Mouse (Mus musculus) heart, embryonic 10.5 days (tissue): ENCODE measurements at regions not wholly inside any gene's neighbourhood (a gene's known extent, or its start where the extent isn't known, plus 50 kb on each side); places are given as distances from the start of the nearest gene placed in this dataset.

Source experiments
- DNase-seq: peaks from one replicate; pipeline ENCODE4 v3.0.0-alpha.2; 2017; ENCODE audit warnings: low spot score
- H3K27ac ChIP-seq: fragments of 300-500 bp; sonication (generic); 2 replicates; pipeline ENCODE4 v1.5.1; 2016; ENCODE audit warnings: mild to moderate bottlenecking
- H3K27me3 ChIP-seq: fragments of 300-500 bp; sonication (generic); 2 replicates; pipeline ENCODE4 v1.6.1; 2016; ENCODE audit warnings: mild to moderate bottlenecking; ENCODE audit not compliant: poor library complexity, insufficient read depth, severe bottlenecking
- H3K36me3 ChIP-seq: fragments of 300-500 bp; sonication (generic); 2 replicates; pipeline ENCODE4 v1.6.1; 2016; ENCODE audit warnings: mild to moderate bottlenecking, moderate library complexity
- H3K4me1 ChIP-seq: fragments of 300-500 bp; sonication (generic); 2 replicates; pipeline ENCODE4 v1.6.1; 2016; ENCODE audit warnings: mild to moderate bottlenecking
- H3K4me3 ChIP-seq: fragments of 300-500 bp; sonication (generic); 2 replicates; pipeline ENCODE4 v1.5.1; 2016; ENCODE audit warnings: mild to moderate bottlenecking, moderate library complexity
- H3K9me3 ChIP-seq: fragments of 300-500 bp; sonication (generic); 2 replicates; pipeline ENCODE4 v1.6.1; 2016; ENCODE audit warnings: mild to moderate bottlenecking, moderate library complexity
- WGBS: fragments of 180-500 bp; shearing (Covaris S2); methylation state at CpG from one replicate; pipeline ENCODE4 v1.1.7; 2016; 5-methylcytosine and 5-hydroxymethylcytosine counted together

DNA sequence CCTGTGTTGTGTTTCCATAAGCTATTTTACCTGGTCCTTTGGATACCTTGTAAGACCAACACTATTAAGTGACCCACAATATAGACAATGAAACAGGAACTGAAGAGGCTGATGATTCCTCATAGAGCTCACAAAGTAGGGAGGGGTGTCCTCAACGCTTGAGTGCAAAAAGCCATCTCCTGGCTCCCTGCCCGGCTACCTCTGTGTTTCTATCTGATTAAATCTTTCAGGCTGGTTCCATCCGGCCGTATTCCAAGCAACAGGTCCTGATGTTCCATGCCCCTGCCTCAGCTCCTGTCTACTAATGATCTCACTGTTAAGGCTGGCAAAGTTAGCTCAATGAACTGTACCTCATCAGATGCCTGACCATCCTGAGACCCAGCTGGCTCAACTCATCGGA lies 75.3 kb upstream of the Spdye4c start:
- 74% methylated on average over 5 of the region's 5 CpGs for WGBS
- Histone ChIP-seq H3K27me3 (peaks cover 10% of the 10 kb centered on the region), H3K4me3 (no peak overlapping the region), H3K4me1 (peaks cover 17% of the 10 kb centered on the region), H3K27ac (no peak overlapping the region), H3K9me3 (no peaks in the 10 kb centered on the region), H3K36me3 (no peaks in the 10 kb centered on the region)
- no peak for DNase-seq

DNA sequence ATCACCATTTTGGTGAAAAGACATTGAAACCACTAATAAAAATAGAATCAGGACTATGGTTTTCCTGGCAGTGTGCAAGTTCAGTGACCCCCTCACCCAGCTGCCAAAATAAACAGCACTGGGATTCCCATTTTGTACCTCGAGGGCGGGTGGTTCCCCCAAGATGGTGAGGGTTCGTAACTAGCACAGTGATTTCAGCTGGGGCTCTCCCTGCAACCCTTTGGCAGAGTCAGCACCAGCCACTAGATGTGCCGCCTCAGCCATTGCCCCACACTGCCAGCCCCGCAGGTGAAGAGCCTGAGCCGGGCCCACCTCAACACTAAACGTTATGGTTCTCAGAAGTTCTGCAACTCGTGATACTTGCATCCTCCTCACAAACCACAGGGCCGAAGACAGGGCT lies 74.3 kb upstream of the Spdye4c start:
- H3K36me3 ChIP-seq = no peaks in the 10 kb centered on the region
- peaks cover 10% of the 10 kb centered on the region; the same call in 1 of the 2 replicates for H3K27me3 ChIP-seq
- no peak overlapping the region for H3K27ac ChIP-seq
- H3K4me3 ChIP-seq = no peak overlapping the region
- 79% methylated on average over 9 of the region's 9 CpGs for WGBS
- H3K4me1 ChIP-seq = peaks cover 17% of the 10 kb centered on the region
- no peak for DNase-seq
- H3K9me3 ChIP-seq = no peaks in the 10 kb centered on the region

DNA sequence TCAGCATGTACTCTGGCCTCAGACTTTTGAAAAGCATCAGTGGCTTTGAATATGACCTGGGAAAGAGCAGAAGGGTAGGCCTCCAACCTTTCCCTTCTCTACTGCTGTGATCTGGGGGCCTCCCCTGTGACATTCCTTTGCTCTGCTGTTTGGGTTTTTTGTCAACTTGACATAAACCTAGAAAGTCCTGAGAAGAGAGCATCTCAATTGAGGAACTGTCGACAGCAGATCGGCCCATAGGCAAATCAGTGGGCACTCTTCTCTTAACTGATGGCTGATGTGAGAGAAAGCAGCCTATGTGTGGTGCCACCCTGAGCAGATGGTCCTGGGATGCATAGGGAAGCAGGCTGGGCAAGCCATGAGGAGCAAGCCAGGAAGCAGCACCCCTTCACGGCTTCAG lies 72.9 kb upstream of the Spdye4c start:
- no peaks in the 10 kb centered on the region for H3K9me3 ChIP-seq
- 80% methylated on average over 3 of the region's 3 CpGs for WGBS

DNA sequence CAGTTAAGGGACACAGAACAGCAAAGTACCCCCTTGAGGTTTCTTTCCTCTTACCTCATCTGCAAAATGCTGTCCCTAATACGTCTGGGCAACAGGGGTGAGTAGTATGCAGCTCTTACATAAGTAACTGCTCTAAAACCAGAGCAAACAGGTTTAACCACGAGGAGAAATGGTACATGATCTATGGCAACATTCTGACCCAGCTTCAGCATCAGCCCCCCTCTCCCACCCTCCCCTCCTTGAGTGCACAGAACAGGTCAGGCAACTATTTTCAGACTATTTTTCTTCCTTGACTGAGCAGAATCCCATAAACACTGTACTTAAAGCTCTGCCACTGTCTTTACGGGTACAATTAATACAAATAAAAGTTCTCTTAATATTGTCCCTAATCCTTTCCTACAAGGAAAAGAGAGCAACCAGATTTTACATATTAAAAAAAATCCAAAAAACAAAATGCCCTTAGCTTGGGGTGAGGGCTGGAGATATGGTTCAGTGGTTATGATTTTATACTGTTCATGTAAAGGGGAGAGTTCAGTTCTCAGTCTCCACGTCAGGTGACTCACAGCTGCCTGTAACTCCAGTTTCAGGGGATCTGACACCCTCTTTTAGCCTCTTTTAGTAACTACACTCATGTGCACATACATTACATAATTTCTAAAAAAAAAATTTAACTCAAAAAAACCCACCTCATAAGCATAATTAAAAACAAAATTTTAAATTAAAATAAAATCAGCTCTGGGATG lies 69.1 kb upstream of the Spdye4c start:
- H3K27ac ChIP-seq = no peak overlapping the region
- H3K27me3 ChIP-seq = peaks cover 12% of the 10 kb centered on the region; the same call in 1 of the 2 replicates
- no peak overlapping the region for H3K4me3 ChIP-seq
- no peaks in the 10 kb centered on the region for H3K36me3 ChIP-seq
- no peaks in the 10 kb centered on the region for H3K9me3 ChIP-seq
- WGBS = 67% methylated on average over 4 of the region's 4 CpGs
- H3K4me1 ChIP-seq = no peaks in the 10 kb centered on the region; the same call in 1 of the 2 replicates
- DNase-seq = no peak

More for the DNA sequence above, 72.9 kb upstream of the Spdye4c start:
- no peaks in the 10 kb centered on the region for H3K36me3 ChIP-seq
- H3K27ac ChIP-seq = no peak overlapping the region
- DNase-seq = no peak
- H3K27me3 ChIP-seq = peaks cover 10% of the 10 kb centered on the region; the same call in 1 of the 2 replicates
- H3K4me3 ChIP-seq = no peak overlapping the region
- H3K4me1 ChIP-seq = peaks cover 10% of the 10 kb centered on the region

DNA sequence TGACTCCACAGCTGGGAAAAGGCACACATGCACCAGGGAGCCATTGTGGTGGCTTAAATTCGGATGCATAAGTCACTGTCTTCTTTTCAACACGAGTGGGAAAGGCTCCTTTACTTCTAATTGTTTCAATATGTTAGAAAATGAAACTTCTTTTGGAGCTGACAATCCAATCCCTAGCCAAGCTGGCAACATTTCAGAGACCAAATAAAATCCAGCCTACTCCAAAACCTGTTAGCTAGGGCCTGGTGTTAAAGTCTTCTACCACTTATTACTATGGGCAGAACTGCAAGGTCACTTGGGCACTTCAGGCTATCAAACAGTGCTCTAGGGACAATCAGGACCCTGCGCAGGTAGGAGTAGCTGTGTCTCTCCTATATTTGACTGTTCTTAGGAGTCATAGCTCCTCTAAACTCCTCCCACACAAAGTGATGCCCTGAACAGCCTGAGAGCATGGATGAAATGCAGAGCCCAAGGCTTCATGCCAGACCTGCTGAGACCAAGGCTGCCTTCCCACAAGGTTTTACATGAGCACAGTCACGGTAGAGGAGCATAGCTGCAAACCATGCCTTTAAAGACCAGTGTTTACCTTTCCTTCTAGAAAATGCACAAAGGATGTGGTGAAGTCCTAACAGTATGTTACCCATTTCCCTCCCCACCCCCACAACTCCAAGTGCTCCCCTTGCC lies 67.4 kb upstream of the Spdye4c start:
- Histone ChIP-seq H3K4me3 (no peak overlapping the region), H3K27ac (no peak overlapping the region), H3K36me3 (no peaks in the 10 kb centered on the region), H3K9me3 (no peaks in the 10 kb centered on the region), H3K4me1 (no peaks in the 10 kb centered on the region), H3K27me3 (peaks cover 7% of the 10 kb centered on the region; the same call in 1 of the 2 replicates)
- DNase-seq = no peak
- WGBS = 76% methylated on average over 4 of the region's 4 CpGs

DNA sequence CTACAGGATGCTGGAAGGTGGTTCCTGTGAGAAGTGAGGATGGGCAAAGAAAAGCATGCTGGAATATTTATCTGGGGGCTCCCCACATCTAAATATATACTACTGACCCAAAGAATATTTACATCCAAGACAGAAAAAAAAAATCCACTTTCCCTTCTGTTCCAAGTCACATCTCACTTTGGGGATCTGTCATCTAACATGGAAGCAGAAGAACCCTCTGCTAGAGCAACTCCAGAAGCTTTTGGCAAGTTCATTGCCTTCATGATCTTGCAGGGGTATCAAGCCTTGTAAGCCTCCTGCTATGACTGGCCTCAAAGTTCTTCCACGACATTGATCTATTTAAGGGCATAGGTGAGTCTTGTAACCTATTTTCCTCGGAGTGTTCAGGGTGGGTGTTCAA lies 64.9 kb upstream of the Spdye4c start:
- Histone ChIP-seq H3K9me3 (no peaks in the 10 kb centered on the region), H3K27ac (no peak overlapping the region), H3K27me3 (peaks cover 4% of the 10 kb centered on the region; the same call in 1 of the 2 replicates), H3K36me3 (no peaks in the 10 kb centered on the region), H3K4me3 (no peak overlapping the region), H3K4me1 (no peaks in the 10 kb centered on the region)
- 70% methylated on average over 2 of the region's 2 CpGs for WGBS
- DNase-seq = no peak

DNA sequence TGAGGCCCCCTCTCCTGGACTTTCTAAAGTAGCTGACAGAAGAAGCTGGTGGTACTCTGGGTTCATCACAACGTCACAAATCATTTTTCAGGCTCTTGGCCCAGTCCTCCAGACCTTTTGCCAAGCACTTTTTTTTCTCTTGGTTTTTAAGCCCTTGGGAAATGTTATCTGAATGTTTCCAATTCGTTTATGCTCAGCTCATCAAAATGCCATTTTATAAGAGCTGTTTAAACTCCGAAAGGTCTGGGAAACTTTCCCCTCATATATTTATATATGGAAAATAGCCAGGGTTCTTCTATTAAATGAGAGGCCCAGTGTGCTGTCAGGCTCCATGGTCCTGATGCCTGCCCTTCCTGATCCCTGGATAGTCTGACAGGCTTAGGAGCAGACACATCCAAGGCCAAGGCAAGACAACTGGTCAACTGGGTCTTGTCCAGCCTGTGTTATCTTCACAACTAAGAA lies 64.1 kb upstream of the Spdye4c start:
- DNase-seq = no peak
- Histone ChIP-seq H3K36me3 (no peaks in the 10 kb centered on the region), H3K9me3 (no peaks in the 10 kb centered on the region), H3K27me3 (peaks cover 4% of the 10 kb centered on the region; the same call in 1 of the 2 replicates), H3K4me3 (no peak overlapping the region), H3K4me1 (no peaks in the 10 kb centered on the region), H3K27ac (no peak overlapping the region)
- WGBS = 68% methylated on average over 3 of the region's 3 CpGs

DNA sequence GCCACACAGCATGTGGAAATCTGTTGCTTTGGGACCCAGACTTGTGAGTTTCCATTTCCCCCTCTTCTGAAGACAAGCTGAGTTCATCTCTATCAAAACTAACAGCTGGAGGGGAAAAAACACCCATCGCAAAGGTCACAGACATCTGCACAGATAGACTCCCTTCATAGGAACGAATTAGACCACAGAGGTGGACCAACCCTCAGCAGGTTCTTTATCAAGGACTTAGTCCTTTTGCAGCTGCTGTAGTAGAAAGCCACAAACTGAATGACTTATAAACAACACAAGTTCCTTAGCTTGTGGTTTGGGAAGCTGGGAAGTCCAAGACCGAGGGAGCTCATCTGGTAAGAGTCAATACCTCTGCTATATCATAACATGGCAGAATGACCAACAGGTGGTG lies 54.7 kb upstream of the Spdye4c start:
- H3K4me3 ChIP-seq = no peak overlapping the region
- DNase-seq = no peak
- no peaks in the 10 kb centered on the region for H3K27me3 ChIP-seq
- 81% methylated on average over 3 of the region's 3 CpGs for WGBS
- no peak overlapping the region for H3K27ac ChIP-seq
- no peaks in the 10 kb centered on the region for H3K4me1 ChIP-seq
- H3K9me3 ChIP-seq = no peaks in the 10 kb centered on the region
- H3K36me3 ChIP-seq = no peaks in the 10 kb centered on the region

DNA sequence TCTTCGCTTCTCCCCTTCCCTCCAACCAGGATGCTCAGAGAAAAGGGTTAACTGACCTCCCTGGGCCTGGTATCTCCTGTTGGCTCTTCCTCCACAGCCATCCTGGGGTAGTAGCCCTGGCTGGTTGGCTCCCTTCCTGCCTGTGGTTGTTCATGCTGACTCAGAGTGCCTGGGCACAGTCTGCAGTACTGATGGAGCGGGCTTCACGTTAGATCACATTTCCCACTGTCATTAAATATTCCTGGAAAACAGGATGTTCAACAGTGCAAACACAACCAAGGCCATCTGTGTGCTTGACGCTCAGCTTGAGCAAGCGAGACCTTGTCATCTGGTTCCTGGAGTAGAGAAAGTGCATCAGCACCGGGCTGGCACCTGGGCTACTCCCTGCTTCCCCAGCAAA lies 53.6 kb upstream of the Spdye4c start:
- no peak for DNase-seq
- WGBS = 79% methylated on average over 6 of the region's 6 CpGs
- Histone ChIP-seq H3K4me1 (no peaks in the 10 kb centered on the region), H3K27ac (no peak overlapping the region), H3K4me3 (no peak overlapping the region), H3K9me3 (no peaks in the 10 kb centered on the region), H3K36me3 (no peaks in the 10 kb centered on the region), H3K27me3 (no peaks in the 10 kb centered on the region)

DNA sequence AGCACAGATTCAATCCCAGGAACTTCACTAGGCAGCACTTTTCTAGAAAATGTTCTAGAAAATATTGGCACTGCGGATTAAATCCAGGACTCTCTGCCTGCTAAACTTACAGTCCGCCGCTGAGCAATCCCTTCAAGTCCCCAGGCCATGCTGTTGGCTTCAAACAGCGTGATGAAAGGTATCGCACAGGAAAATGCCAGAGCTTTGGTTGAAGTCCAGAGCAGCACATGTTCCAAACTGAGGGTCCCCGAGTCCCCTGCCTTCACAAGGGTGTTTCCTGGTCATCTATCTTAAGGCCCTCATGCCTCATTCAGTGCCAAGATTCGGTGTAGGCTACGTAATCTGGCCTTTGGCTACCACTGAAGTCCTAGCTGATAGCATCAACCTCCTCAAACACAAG lies 52.3 kb upstream of the Spdye4c start:
- H3K36me3 ChIP-seq = no peaks in the 10 kb centered on the region
- no peaks in the 10 kb centered on the region for H3K9me3 ChIP-seq
- no peak overlapping the region for H3K4me3 ChIP-seq
- no peaks in the 10 kb centered on the region for H3K27me3 ChIP-seq
- DNase-seq = no peak
- 89% methylated on average over 8 of the region's 8 CpGs for WGBS
- H3K27ac ChIP-seq = no peak overlapping the region
- H3K4me1 ChIP-seq = no peaks in the 10 kb centered on the region
